ENCODE assay signal across 8 mouse cellular contexts in genomic region chr4:152107971-152108509, GRCm38 (mm10). TPM values are rescaled to one million over a fixed set of nuclear protein-coding genes. Genes with fewer than 3 reads are reported as not detected.
DNase-seq lines count a peak whose midpoint lies in the region; ATAC-seq lines count a peak whose summit lies in the region.

No protein-coding gene starts in this region.

- H3K36me3 ChIP-seq in embryonic facial prominence, embryonic 13.5 days, result peaks cover 85% of the 10 kb centered on the region
- H3K36me3 ChIP-seq in hindbrain, embryonic 15.5 days, result peaks cover 4% of the 10 kb centered on the region; the same call in 1 of the 2 replicates

- peak overlapping the region; percentile 73 for H3K4me2 ChIP-seq in embryonic facial prominence, embryonic 13.5 days
- H3K4me2 ChIP-seq in hindbrain, embryonic 15.5 days, result peak overlapping the region; percentile 78

- no peaks in the 10 kb centered on the region for H3K9me3 ChIP-seq in embryonic facial prominence, embryonic 13.5 days
- no peaks in the 10 kb centered on the region for H3K9me3 ChIP-seq in hindbrain, embryonic 15.5 days

- DNase-seq in ES-CJ7 (ENCODE audit: low read depth, low spot score), result peak; percentile 91
- peak; percentile 91 for DNase-seq in adrenal gland, adult 2 months
- peak; percentile 76 for DNase-seq in left cerebral cortex, adult 9 months (ENCODE audit: low spot score in 2 of 2)
- peak; percentile 87 to 89 for DNase-seq in lung, postnatal 4 days
- DNase-seq in right cerebral cortex, postnatal 14 days, result peak; percentile 62
- DNase-seq in B cell, adult 2 months, result no peak

- peaks cover 6% of the 10 kb centered on the region; the same call in 1 of the 2 replicates for H3K27me3 ChIP-seq in embryonic facial prominence, embryonic 13.5 days
- H3K27me3 ChIP-seq in hindbrain, embryonic 15.5 days, result 0 out of 2 replicates have a peak, but pooled peaks cover 3% of the 10 kb centered on the region

- peak overlapping the region; percentile 60 for H3K9ac ChIP-seq in embryonic facial prominence, embryonic 13.5 days
- peak overlapping the region; percentile 24; the same call in 1 of the 2 replicates for H3K9ac ChIP-seq in hindbrain, embryonic 15.5 days

- WGBS in embryonic facial prominence, embryonic 13.5 days, result 13% methylated on average over 30 of the region's 30 CpGs
- WGBS in hindbrain, embryonic 15.5 days, result 16% methylated on average over 30 of the region's 30 CpGs

- peak overlapping the region; percentile 77 for H3K27ac ChIP-seq in embryonic facial prominence, embryonic 13.5 days
- H3K27ac ChIP-seq in hindbrain, embryonic 15.5 days (replicated peaks), result peak overlapping the region; percentile 76

- H3K4me3 ChIP-seq in embryonic facial prominence, embryonic 13.5 days, result peak overlapping the region; percentile 38
- peak overlapping the region; percentile 40 for H3K4me3 ChIP-seq in hindbrain, embryonic 15.5 days

- H3K4me1 ChIP-seq in embryonic facial prominence, embryonic 13.5 days, result peaks cover 21% of the 10 kb centered on the region
- H3K4me1 ChIP-seq in hindbrain, embryonic 15.5 days (replicated peaks), result peaks cover 22% of the 10 kb centered on the region

- ATAC-seq in embryonic facial prominence, embryonic 13.5 days (ENCODE audit: insufficient number of reproducible peaks, insufficient read depth, low FRiP score, low TSS enrichment, low read depth), result peak; percentile 89
- ATAC-seq in hindbrain, embryonic 15.5 days (ENCODE audit: low FRiP score, low read depth), result peak; percentile 92

RNA-seq across cellular contexts. Expression of gene Tnfrsf25, which starts 7.7 kb away (rescaled TPM):
- 1 to 10 TPM in 1 of 2 experiments, under 1 TPM in 1; 0.79 to 1.3 TPM for total RNA-seq in adrenal gland, adult 2 months (2021)
- 2.5 TPM in 2 replicates for polyA plus RNA-seq in adrenal gland, adult 2 months (2012; rRNA removed)
- 1.1 and 1.5 TPM in 2 replicates for polyA plus RNA-seq in embryonic facial prominence, embryonic 13.5 days (2015; fragmentation: Nextera tagmentation; extraction: Ambion mirVana)
- polyA plus RNA-seq in hindbrain, embryonic 15.5 days (2015; fragmentation: Nextera tagmentation; extraction: Ambion mirVana), result 0.97 and 1.8 TPM in 2 replicates

RNA-seq across cellular contexts. Expression of gene Plekhg5, which starts 35.7 kb away (rescaled TPM):
- 10 to 100 TPM in 1 of 2 experiments, 1 to 10 TPM in 1; 7.4 to 15.5 TPM for total RNA-seq in adrenal gland, adult 2 months (2021)
- 21.9 and 30.7 TPM in 2 replicates for polyA plus RNA-seq in adrenal gland, adult 2 months (2012; rRNA removed)
- polyA plus RNA-seq in embryonic facial prominence, embryonic 13.5 days (2015; fragmentation: Nextera tagmentation; extraction: Ambion mirVana), result 19.5 and 22.2 TPM in 2 replicates
- polyA plus RNA-seq in hindbrain, embryonic 15.5 days (2015; fragmentation: Nextera tagmentation; extraction: Ambion mirVana), result 11.7 and 13.5 TPM in 2 replicates

RNA-seq across cellular contexts. Expression of gene Espn, which starts 44.1 kb away (rescaled TPM):
- total RNA-seq in adrenal gland, adult 2 months (2021), result 1 to 10 TPM; 1.7 to 2.3 TPM
- 8.3 and 10.4 TPM in 2 replicates for polyA plus RNA-seq in adrenal gland, adult 2 months (2012; rRNA removed)
- polyA plus RNA-seq in embryonic facial prominence, embryonic 13.5 days (2015; fragmentation: Nextera tagmentation; extraction: Ambion mirVana), result 3.4 and 5.9 TPM in 2 replicates
- polyA plus RNA-seq in hindbrain, embryonic 15.5 days (2015; fragmentation: Nextera tagmentation; extraction: Ambion mirVana), result 0.29 and 0.31 TPM in 2 replicates

RNA-seq across cellular contexts. Expression of gene Hes2, which starts 50.6 kb away (rescaled TPM):
- not detected for total RNA-seq in adrenal gland, adult 2 months (2021)
- 0.57 TPM in 1 of 2 replicates, not detected in the other for polyA plus RNA-seq in adrenal gland, adult 2 months (2012; rRNA removed)
- polyA plus RNA-seq in embryonic facial prominence, embryonic 13.5 days (2015; fragmentation: Nextera tagmentation; extraction: Ambion mirVana), result 0.10 TPM in 1 of 2 replicates, not detected in the other
- not detected in 2 replicates for polyA plus RNA-seq in hindbrain, embryonic 15.5 days (2015; fragmentation: Nextera tagmentation; extraction: Ambion mirVana)

Comparison
In these comparisons a context has a peak if more than half of its experiments do, and no peak if none do; other contexts are left out.
1. DNase-seq: peak in ES-CJ7 (single experiment), adrenal gland, adult 2 months (single experiment), left cerebral cortex, adult 9 months (2 of 2), lung, postnatal 4 days (2 of 2) and right cerebral cortex, postnatal 14 days (single experiment); none in B cell, adult 2 months (0 of 2).